Mouse (Mus musculus) lung, postnatal 0 days (tissue): Measurements from ENCODE around the gene Gm10401. TPM values are rescaled to one million over a fixed set of nuclear protein-coding genes. Genes with fewer than 3 reads are reported as not detected.

Experiments
- ATAC-seq: fragments of 200-750 bp; cut with Nextera tagmentation; 2 replicates; pipeline ENCODE4 v1.8.0; 2017; ENCODE audit warnings: moderate library complexity
- DNase-seq: peaks from one replicate; pipeline ENCODE4 v3.0.0-alpha.2; 2016; ENCODE audit warnings: low spot score
- H3K27ac ChIP-seq: fragments of 300-500 bp; sonication (generic); 2 replicates; pipeline ENCODE4 v1.5.1; 2014; ENCODE audit warnings: antibody characterized with exemption, mild to moderate bottlenecking, low read length, mixed read lengths
- H3K27me3 ChIP-seq: fragments of 300-500 bp; sonication (generic); replicated peaks from 2 replicates; pipeline ENCODE4 v1.6.1; 2014; ENCODE audit warnings: low read length, mixed read lengths; ENCODE audit not compliant: insufficient read depth
- H3K36me3 ChIP-seq: fragments of 300-500 bp; sonication (generic); 2 replicates; pipeline ENCODE4 v1.6.1; 2014; ENCODE audit warnings: low read length, mixed read lengths; ENCODE audit not compliant: insufficient read depth
- H3K4me1 ChIP-seq: fragments of 300-500 bp; sonication (generic); 2 replicates; pipeline ENCODE4 v1.6.1; 2014; ENCODE audit warnings: antibody characterized with exemption, low read depth, low read length, mixed read lengths; ENCODE audit not compliant: insufficient read depth
- H3K4me2 ChIP-seq: fragments of 300-500 bp; sonication (generic); replicated peaks from 2 replicates; pipeline ENCODE4 v1.6.1; 2014; ENCODE audit warnings: low read depth, mild to moderate bottlenecking, low read length, moderate library complexity, mixed read lengths
- H3K4me3 ChIP-seq: fragments of 300-500 bp; sonication (generic); 2 replicates; pipeline ENCODE4 v1.5.1; 2014; ENCODE audit warnings: low read depth, low read length
- H3K9ac ChIP-seq: fragments of 300-500 bp; sonication (generic); replicated peaks from 2 replicates; pipeline ENCODE4 v1.6.1; 2014; ENCODE audit warnings: low read depth, mild to moderate bottlenecking
- H3K9me3 ChIP-seq: fragments of 300-500 bp; sonication (generic); 2 replicates; pipeline ENCODE4 v1.6.1; 2016; ENCODE audit warnings: low read length, mixed read lengths
- CTCF ChIP-seq: IDR thresholded peaks from 2 replicates; pipeline ENCODE4 v1.5.1; 2016; ENCODE audit warnings: antibody characterized with exemption, mild to moderate bottlenecking
- EP300 ChIP-seq: IDR thresholded peaks from 2 replicates; pipeline ENCODE4 v1.6.1; 2016; ENCODE audit warnings: antibody characterized with exemption, mild to moderate bottlenecking, control low read depth
- WGBS: fragments of 180-500 bp; shearing (Covaris S2); extraction: QIAGEN DNeasy Blood & Tissue Kit; methylation state at CpG from one replicate; pipeline ENCODE4 v1.1.7; 2014; 5-methylcytosine and 5-hydroxymethylcytosine counted together
- polyA plus RNA-seq: library from polyadenylated mRNA; unstranded; fragments of >200 nt; fragmentation: Nextera tagmentation; extraction: Ambion mirVana; gene quantifications from 2 replicates; pipeline ENCODE4 v1.2.1, GENCODE M21; 2015

The Gm10401 gene
- 32.4 and 32.5 TPM in 2 replicates for polyA plus RNA-seq

DNA sequence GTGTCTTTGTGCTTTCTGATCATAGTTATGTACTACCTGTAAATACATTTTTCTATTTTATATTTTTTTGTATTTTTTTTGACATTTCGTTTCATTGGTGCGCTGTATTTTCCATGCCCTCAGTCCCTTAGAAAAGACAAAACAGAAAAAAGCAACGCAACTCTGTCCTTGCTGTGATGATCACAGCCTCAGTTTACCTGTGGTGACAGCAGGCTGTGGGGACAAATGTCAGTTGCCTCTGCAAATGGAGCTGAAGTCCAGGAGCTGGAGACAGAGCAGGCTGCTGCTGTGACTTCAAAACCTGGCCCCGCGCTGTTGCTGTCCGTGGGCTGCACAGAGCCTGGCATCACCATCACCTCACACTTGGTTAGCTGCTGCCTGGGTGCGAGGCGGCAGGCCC lies at the start of gene Gm10401:
Gene Gm10401 (minus strand): TSS at position 101 of the 400 bp plus-strand sequence.
- no peak for ATAC-seq
- no peaks in the 10 kb centered on the region for H3K27me3 ChIP-seq
- no peak within 1 kb of the TSS for H3K4me2 ChIP-seq
- H3K36me3 ChIP-seq = peaks cover 30% of the 10 kb centered on the region
- no peak within 1 kb of the TSS for H3K4me3 ChIP-seq
- TF ChIP-seq CTCF (no peak), EP300 (no peak)
- no peaks in the 10 kb centered on the region for H3K9me3 ChIP-seq
- no peak within 1 kb of the TSS for H3K27ac ChIP-seq
- no peak for DNase-seq
- H3K9ac ChIP-seq = no peak within 1 kb of the TSS
- WGBS = 88% methylated on average over 8 of the region's 8 CpGs
- no peaks in the 10 kb centered on the region for H3K4me1 ChIP-seq

DNA sequence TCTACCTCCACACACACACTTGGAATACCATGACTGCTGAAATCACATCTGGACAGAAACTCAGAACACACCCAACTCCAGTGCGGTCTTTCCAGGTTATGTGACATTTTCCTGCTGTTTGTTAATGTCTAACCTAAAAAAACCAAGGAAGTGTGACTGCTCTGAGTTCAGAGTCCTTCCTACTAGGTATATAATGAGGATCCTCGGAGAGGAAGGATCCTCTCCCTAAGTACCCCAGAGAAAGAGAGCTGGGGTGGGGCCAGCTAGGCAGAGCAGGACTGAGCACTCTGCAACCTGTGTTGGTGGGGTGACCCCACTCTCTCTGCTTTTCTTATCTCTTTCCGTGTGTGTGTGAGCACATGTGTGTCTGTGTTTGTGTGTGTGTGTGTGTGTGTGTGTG lies 49.3 kb upstream of the Gm10401 start:
- WGBS = 70% methylated on average over 3 of the region's 3 CpGs

DNA sequence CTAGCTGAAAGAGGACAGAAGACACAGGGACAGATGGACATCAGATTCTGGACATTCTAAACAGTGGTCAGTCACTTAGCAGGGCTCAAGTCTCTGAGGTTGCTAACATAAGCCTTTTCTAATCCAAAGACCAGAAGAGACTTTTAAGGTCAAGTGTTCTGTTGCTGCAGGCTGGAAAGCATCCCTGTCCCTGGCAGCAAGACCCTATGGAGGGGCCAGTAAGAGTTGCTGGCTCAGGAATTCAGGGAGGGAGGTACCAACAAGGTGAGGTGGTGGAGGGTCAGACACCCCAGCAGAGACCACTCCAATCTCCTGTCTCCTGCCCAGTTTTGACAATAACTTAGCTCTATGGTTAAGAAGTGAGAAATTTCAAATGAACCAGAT lies 48.6 kb upstream of the Gm10401 start:
- no peak overlapping the region for H3K27ac ChIP-seq
- H3K36me3 ChIP-seq = peaks cover 34% of the 10 kb centered on the region
- no peak for ATAC-seq
- no peak for TF ChIP-seq CTCF
- no peak for TF ChIP-seq EP300
- no peaks in the 10 kb centered on the region for H3K9me3 ChIP-seq
- no peak overlapping the region for H3K4me3 ChIP-seq
- H3K9ac ChIP-seq = no peak overlapping the region
- H3K4me2 ChIP-seq = no peak overlapping the region
- no peak for DNase-seq
- no peaks in the 10 kb centered on the region for H3K4me1 ChIP-seq
- H3K27me3 ChIP-seq = no peaks in the 10 kb centered on the region

More for the DNA sequence above, 49.3 kb upstream of the Gm10401 start:
- ATAC-seq = no peak
- Histone ChIP-seq H3K9me3 (no peaks in the 10 kb centered on the region), H3K36me3 (peaks cover 34% of the 10 kb centered on the region), H3K27me3 (no peaks in the 10 kb centered on the region), H3K4me3 (no peak overlapping the region), H3K4me2 (no peak overlapping the region), H3K27ac (no peak overlapping the region), H3K9ac (no peak overlapping the region), H3K4me1 (no peaks in the 10 kb centered on the region)
- DNase-seq = no peak
- TF ChIP-seq CTCF (no peak), EP300 (no peak)

DNA sequence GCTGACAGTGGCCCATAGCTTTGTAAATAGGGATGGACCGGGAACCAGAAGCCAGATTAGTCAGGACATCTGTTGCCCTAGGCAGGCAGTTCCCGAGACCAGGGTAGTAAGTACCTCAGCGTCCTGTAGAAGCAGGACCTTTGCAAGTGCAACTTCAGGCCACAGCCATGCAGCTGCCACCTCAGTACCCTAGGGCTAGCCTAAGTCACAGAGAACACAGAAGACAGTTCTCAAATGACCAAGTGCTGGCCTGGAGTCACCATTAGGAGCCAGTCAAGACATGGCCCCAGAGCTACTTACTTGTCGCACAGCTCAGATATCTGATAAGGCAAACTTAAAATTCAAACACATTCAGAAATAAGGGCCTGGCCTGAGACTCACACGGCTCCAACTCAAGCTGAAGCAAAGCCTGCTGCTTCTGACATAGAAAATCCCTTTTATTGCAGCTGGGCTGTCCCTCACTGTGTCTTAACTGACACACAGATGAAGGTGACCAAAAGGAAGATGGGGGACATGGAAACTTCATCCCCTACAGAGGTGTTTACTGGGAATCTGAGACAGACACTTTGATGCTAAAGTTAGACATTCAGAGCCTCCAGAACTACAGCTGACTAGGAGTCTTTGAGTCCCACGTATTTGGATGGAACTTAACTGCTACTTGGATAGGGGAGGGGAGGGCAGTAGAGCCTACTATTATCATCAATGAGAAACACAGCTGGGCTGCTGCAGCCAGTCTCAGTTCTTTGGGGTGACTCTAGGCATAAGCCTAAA lies 48.1 kb upstream of the Gm10401 start:
- no peak overlapping the region for H3K27ac ChIP-seq
- peaks cover 34% of the 10 kb centered on the region for H3K36me3 ChIP-seq
- no peak for DNase-seq
- H3K4me3 ChIP-seq = no peak overlapping the region
- no peaks in the 10 kb centered on the region for H3K4me1 ChIP-seq
- no peak overlapping the region for H3K4me2 ChIP-seq
- TF ChIP-seq EP300 (no peak), CTCF (no peak)
- no peaks in the 10 kb centered on the region for H3K9me3 ChIP-seq
- H3K27me3 ChIP-seq = no peaks in the 10 kb centered on the region
- ATAC-seq = no peak
- 77% methylated on average over 6 of the region's 6 CpGs for WGBS
- H3K9ac ChIP-seq = no peak overlapping the region

DNA sequence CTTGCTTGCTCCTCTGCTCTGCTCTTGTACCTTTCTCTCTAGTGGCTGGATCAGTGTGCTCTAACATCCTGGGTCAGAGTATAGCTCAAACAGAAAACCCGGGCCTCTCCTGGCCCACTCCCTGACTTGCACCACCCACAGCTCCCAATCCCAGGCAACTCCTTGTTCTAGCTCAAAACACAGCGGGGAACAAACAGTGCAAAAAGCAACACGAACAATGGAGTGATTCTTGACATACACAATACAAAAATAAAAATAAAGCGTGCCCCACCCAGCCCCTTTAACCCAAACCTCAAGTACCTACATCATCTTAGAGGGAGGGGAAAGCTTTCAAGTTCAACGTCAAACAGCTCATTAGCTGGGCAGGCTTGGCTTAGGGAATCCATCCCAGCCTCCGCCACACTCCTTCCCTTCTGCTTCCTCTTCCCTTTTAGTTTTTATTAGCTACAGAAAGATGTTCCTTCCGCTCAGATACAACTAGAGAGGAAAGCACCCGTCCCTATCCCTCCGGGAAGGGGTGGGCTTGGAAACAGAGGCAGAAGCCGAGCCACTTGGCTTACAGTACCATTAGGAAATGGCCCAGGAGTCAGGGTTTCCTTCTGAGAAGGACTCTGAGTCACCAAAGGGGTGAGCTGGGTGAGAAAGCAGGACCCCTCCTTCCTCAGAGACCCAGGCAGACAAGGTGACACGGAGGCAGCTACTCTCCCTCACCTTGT lies 47.3 kb upstream of the Gm10401 start:
- ATAC-seq = peak; percentile 66
- Histone ChIP-seq H3K9me3 (no peaks in the 10 kb centered on the region), H3K4me1 (no peaks in the 10 kb centered on the region), H3K4me3 (no peak overlapping the region), H3K9ac (no peak overlapping the region), H3K4me2 (no peak overlapping the region), H3K36me3 (peaks cover 32% of the 10 kb centered on the region), H3K27ac (0 out of 2 replicates have a peak overlapping the region, but pooled peaks have one; percentile 11), H3K27me3 (no peaks in the 10 kb centered on the region)
- 60% methylated on average over 11 of the region's 11 CpGs for WGBS
- no peak for DNase-seq
- TF ChIP-seq EP300 (peak; percentile 47; the same call in 1 of the 2 replicates), CTCF (no peak)

DNA sequence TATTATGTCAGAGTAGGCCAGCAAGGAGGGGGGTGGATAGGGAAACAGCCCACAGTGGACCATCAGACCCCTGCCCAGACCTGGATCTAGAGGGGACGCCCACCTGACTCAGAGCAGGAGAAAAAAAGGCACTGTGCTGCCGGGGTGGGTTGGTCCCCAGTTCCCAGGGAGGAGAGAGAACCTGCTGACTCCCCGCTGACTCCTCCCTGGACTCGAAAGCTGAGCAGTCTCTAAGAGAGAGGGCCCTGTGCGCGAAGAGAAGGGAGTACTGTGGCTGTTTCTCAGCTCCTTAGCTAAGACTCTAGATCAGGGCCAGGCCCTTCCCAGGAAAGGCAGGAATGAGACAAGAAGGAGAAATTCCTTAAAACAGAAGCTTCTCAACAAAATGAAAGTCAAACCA lies 46.4 kb upstream of the Gm10401 start:
- WGBS = 68% methylated on average over 6 of the region's 6 CpGs
- Histone ChIP-seq H3K27ac (peak overlapping the region; percentile 11; the same call in 1 of the 2 replicates), H3K36me3 (peaks cover 23% of the 10 kb centered on the region), H3K4me3 (no peak overlapping the region), H3K9ac (no peak overlapping the region), H3K4me1 (no peaks in the 10 kb centered on the region), H3K4me2 (no peak overlapping the region), H3K27me3 (no peaks in the 10 kb centered on the region), H3K9me3 (no peaks in the 10 kb centered on the region)
- DNase-seq (no peak), ATAC-seq (no peak)
- no peak for TF ChIP-seq EP300
- TF ChIP-seq CTCF = no peak
